ENCODE assay signal across 2 mouse cellular contexts in genomic region chr10:128455280-128455679, GRCm38 (mm10).
TF ChIP-seq lines count a peak whose summit lies in the region.

No protein-coding gene starts in this region.

TF ChIP-seq in C2C12, 6 proteins besides CTCF, POLR2A, EP300 and RAD21 (continued from another document):
- TF ChIP-seq MYOG (IDR thresholded peaks at IDR 0.05; ENCODE audit: control insufficient read depth, extremely low read depth, insufficient read length) (no peak), MAX (IDR thresholded peaks at IDR 0.05) (peak; percentile 25), CEBPB (IDR thresholded peaks at IDR 0.05; ENCODE audit: low read depth) (no peak)

TF ChIP-seq in myocyte, 11 proteins besides CTCF, POLR2A, EP300 and RAD21 (continued from another document):
- no peak for TF ChIP-seq MYOG (IDR thresholded peaks at IDR 0.05; ENCODE audit: control insufficient read depth in 1 of 3, insufficient read depth in 1 of 3, insufficient read length in 2 of 3, low read depth in 2 of 3)
- no peak for TF ChIP-seq TCF3 (IDR thresholded peaks at IDR 0.05; ENCODE audit: insufficient read length, low read depth)
- TF ChIP-seq REST (IDR thresholded peaks at IDR 0.05; ENCODE audit: insufficient read depth, insufficient read length) = no peak
- TF ChIP-seq TCF12 (IDR thresholded peaks at IDR 0.05; ENCODE audit: insufficient read depth, poor library complexity, severe bottlenecking) = no peak
- no peak for TF ChIP-seq POLR2AphosphoS2 (IDR thresholded peaks at IDR 0.05; ENCODE audit: insufficient read length, low read depth)
- TF ChIP-seq MYOD1 (IDR thresholded peaks at IDR 0.05; ENCODE audit: control insufficient read depth in 1 of 3, insufficient read length in 2 of 3, low read depth in 2 of 3) = no peak
- TF ChIP-seq USF1 (IDR thresholded peaks at IDR 0.05; ENCODE audit: low read depth) = no peak
- no peak for TF ChIP-seq CEBPB (IDR thresholded peaks at IDR 0.05; ENCODE audit: insufficient read depth, poor library complexity, severe bottlenecking)
- no peak for TF ChIP-seq SRF (IDR thresholded peaks at IDR 0.05; ENCODE audit: control insufficient read depth, insufficient read length, low read depth)
